Mouse (Mus musculus) brain, embryonic 14.5 days (tissue): ENCODE results near the gene Cxcr5. TPM values are rescaled to one million over a fixed set of nuclear protein-coding genes. Genes with fewer than 3 reads are reported as not detected.
A peak's percentile ranks its signal among the peaks of the same experiment; 100 is the strongest.

Experiments
- DNase-seq: peaks from one replicate; pipeline ENCODE4 v3.0.0-alpha.2; 2011; ENCODE audit warnings: low read depth
- CTCF ChIP-seq: fragments of 200-500 bp; IDR thresholded peaks from 2 replicates; pipeline ENCODE4 v1.5.1; 2012; ENCODE audit warnings: inconsistent platforms, mild to moderate bottlenecking, moderate library complexity, borderline replicate concordance; ENCODE audit not compliant: insufficient read depth, insufficient read length; ENCODE audit errors: extremely low read depth
- POLR2A ChIP-seq: fragments of 200-500 bp; IDR thresholded peaks from 2 replicates; pipeline ENCODE4 v1.6.1; 2012; ENCODE audit warnings: mild to moderate bottlenecking, inconsistent platforms, borderline replicate concordance; ENCODE audit not compliant: poor library complexity, insufficient read depth, insufficient read length, severe bottlenecking; ENCODE audit errors: extremely low read depth
- polyA plus RNA-seq: library from polyadenylated mRNA; depleted of rRNA; stranded (reverse); fragments of >200 nt; gene quantifications from 2 replicates; pipeline ENCODE4 v1.2.3, GENCODE M21; 2012

Gene Cxcr5
- polyA plus RNA-seq, 1 experiment = 0.04 TPM

DNA sequence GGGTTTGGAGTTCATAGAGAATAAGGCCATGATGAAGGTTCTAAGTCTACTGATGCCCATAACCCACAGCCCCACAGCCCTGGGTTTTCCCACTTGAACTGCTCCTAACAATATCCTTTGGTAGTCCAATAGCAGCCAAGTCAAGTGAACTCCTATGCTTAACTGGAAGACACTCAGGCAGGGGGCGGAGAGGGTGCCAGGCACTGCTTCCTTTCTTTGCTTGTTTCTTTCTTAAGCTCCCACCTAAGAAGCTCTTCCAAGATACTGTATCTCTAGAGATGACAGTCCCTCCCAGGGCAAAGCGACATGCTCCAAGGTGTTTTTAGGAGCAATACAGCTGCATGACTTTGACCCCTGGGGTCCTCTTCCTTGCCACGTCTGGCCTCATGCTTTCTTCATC is 36.7 kb downstream of the Cxcr5 start:
- TF ChIP-seq CTCF (no peak), POLR2A (no peak)
- DNase-seq = no peak

- no peak for TF ChIP-seq CTCF
- no peak for TF ChIP-seq POLR2A
- no peak for DNase-seq
These were observed 37.3 kb downstream of the Cxcr5 start for GRCm38 (mm10) chr9:44524235-44524826.

- no peak for TF ChIP-seq CTCF
- no peak for TF ChIP-seq POLR2A
- no peak for DNase-seq
These were observed 38.0 kb downstream of the Cxcr5 start for GRCm38 (mm10) chr9:44523686-44524085.

DNA sequence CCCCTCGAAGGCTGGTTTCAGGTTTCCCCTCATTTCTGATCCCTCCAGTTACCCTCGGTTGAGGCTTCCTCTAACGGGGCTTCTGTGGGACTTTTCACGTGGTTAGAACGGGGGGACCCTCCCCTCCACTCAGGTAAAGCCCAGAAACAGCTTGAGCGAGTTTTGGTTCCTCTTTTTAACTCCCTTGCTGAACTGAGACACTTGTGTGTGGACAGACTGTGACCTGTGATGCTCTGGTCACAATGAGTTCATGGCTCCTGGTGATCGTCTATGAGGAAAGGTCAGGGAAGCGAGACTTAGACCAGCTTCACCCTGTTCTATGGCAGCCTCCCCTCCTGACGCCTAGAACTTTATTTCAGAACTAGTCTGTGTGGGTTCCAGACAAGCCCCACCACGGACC is 39.8 kb downstream of the Cxcr5 start:
- no peak for TF ChIP-seq POLR2A
- TF ChIP-seq CTCF = no peak
- DNase-seq = no peak

- peak; percentile 79 for DNase-seq
- TF ChIP-seq POLR2A (no peak), CTCF (no peak)
These were observed 43.6 kb downstream of the Cxcr5 start for GRCm38 (mm10) chr9:44518068-44518467.

- no peak for DNase-seq
- no peak for TF ChIP-seq POLR2A
- TF ChIP-seq CTCF = no peak
These were observed 44.3 kb downstream of the Cxcr5 start for GRCm38 (mm10) chr9:44517368-44517767.

DNA sequence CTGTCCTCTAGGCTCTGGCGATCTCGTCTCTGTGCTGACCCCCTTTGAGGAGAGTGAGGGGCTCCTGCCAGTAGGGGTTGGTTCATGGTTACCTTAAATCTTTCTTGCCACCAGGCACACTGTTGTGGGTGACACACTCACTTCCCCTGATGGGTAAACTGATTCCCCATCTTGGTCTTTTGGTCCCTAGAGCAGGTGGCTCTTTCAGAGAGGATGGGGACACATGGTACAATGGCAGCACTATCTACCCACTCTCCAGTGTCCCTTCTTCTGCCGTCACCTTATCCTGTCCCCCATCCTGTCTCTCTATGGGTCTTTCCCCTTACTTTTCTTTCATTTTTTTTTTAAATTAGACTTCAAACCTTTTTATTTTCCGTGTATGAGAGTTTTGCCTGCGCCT is 45.8 kb downstream of the Cxcr5 start:
- no peak for DNase-seq
- TF ChIP-seq CTCF (no peak), POLR2A (no peak)

DNA sequence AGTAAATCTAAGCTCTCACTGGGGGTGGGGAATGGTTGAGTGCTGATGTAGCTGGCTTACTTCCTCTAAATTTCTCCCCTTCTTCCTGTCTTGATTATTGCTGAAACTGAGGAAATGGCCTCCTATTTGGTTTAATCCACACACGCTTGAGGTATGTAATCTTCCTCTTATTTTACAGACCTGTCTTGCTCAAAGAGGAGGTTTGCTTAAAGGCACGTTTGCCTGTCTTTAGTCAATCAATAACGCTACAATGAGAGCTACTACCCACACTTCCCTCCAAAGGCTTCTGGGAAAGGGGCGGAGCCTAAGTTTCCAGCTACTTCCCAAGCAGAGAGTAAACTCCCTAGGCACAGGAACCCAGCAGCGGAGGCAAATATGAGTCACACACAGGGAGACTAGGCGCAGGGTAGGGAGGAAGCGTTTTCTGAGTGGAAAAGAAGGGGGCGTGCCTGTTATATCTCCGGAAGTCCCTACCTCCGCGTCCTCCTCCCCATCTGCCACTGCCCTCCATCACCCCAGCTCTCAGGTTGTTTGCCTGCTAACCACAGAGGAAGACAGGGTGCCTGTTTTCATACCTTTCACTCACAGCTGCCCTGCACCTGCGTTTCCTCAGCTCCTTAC is 46.4 kb downstream of the Cxcr5 start:
- TF ChIP-seq POLR2A (no peak), CTCF (no peak)
- DNase-seq = no peak

- no peak for TF ChIP-seq POLR2A
- TF ChIP-seq CTCF = no peak
These were observed 47.5 kb downstream of the Cxcr5 start for GRCm38 (mm10) chr9:44514147-44514546.

GRCm38 (mm10) chr9:44513610-44514009 is 48.1 kb downstream of the Cxcr5 start:
- no peak for DNase-seq
- TF ChIP-seq POLR2A (no peak), CTCF (no peak)

More at GRCm38 (mm10) chr9:44514147-44514546, 47.5 kb downstream of the Cxcr5 start:
- no peak for DNase-seq

- TF ChIP-seq POLR2A = no peak
- no peak for TF ChIP-seq CTCF
These were observed 48.6 kb downstream of the Cxcr5 start for GRCm38 (mm10) chr9:44513121-44513520.

DNA sequence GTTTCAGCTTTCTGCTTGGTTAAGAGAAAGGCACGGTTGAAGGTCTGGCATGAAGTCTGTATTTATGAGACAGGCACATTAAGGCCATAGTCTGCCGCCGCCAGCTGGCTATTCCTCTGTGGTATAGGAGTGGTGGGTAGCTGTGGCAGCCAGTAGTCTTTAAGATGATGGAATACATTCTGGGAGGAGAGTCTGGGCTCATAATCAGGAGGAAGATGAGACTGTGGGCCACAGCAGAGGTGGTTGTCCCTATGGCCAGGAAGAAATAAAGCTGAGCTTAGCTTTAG is 49.0 kb downstream of the Cxcr5 start:
- no peak for DNase-seq
- no peak for TF ChIP-seq CTCF
- no peak for TF ChIP-seq POLR2A

More at GRCm38 (mm10) chr9:44513121-44513520, 48.6 kb downstream of the Cxcr5 start:
- no peak for DNase-seq

GRCm38 (mm10) chr9:44511935-44512716 is 49.6 kb downstream of the Cxcr5 start:
- DNase-seq = no peak

GRCm38 (mm10) chr9:44510872-44511601 is 50.6 kb downstream of the Cxcr5 start:
- peak; percentile 59 for DNase-seq
- TF ChIP-seq CTCF = no peak
- no peak for TF ChIP-seq POLR2A

More at GRCm38 (mm10) chr9:44511935-44512716, 49.6 kb downstream of the Cxcr5 start:
- TF ChIP-seq POLR2A (no peak), CTCF (no peak)

GRCm38 (mm10) chr9:44510355-44510871 is 51.3 kb downstream of the Cxcr5 start:
- TF ChIP-seq POLR2A (no peak), CTCF (no peak)
- peak; percentile 41 for DNase-seq
